Mouse (Mus musculus) layer of hippocampus, postnatal 10 days (tissue): Measurements from ENCODE around the gene Wdr35. TPM values are rescaled to one million over a fixed set of nuclear protein-coding genes. Genes with fewer than 3 reads are reported as not detected.
"Not testable (repeated sequence)": the region's sequence is repeated elsewhere in the genome, so short reads cannot be mapped to it uniquely, and the experiment has no call there.

Experiments
- DNase-seq, 2 experiments: peaks; one replicate each; pipeline ENCODE4 v3.0.0; 2021; ENCODE audit warnings: low spot score in 2 of 2
- long read RNA-seq: library from polyadenylated mRNA; stranded (forward); transcript quantifications from one replicate; pipeline ENCODE4 v2.0.0, GENCODE M21; 2023
- total RNA-seq, 2 experiments: library from RNA; stranded (reverse); gene quantifications; 2 replicates each; pipeline ENCODE4 v1.2.3; 2021

Wdr35 gene
- 10 to 100 TPM; 43.0 to 47.6 TPM for total RNA-seq
- long read RNA-seq, full-length matches to known transcripts = 5 of 12 reads
- long read RNA-seq, partial matches to known transcripts = 3 of 12 reads
- long read RNA-seq, other reads (novel, unspliced or antisense) = 4 of 12 reads

DNA sequence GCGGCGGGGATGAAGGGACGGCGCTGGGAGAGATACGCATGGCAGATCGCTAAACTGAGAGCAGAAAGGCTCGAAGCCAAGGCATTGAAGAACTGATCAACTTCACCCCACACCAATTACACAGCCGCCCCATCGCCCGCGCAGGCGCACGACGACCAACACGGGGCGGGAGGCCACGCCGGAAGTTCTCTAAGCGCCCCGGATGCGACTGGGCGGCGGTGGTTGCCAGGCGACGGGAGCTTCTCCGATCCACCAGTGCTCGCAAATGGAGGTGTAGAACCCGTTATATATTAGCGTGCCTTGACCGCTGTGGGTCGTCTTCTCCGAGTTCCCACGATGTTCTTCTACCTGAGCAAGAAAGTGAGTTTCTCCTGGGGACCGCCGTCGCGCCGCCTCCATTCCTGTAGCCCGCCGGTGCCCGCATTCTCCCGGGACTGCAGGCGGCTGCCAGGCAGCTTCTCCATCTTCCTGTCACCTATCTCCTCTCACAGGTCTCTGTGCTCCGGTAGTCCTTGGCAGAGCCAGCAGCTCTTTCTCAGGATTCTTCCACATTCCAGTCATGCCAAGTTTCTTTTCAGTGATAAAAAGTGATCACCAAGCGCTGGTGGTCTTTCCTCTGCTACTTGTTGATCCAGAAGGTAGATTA, at the start of gene Wdr35:
Gene Wdr35 (plus strand): TSS at position 73 of the 646 bp plus-strand sequence.
- peak; percentile 91 to 94 for DNase-seq

DNA sequence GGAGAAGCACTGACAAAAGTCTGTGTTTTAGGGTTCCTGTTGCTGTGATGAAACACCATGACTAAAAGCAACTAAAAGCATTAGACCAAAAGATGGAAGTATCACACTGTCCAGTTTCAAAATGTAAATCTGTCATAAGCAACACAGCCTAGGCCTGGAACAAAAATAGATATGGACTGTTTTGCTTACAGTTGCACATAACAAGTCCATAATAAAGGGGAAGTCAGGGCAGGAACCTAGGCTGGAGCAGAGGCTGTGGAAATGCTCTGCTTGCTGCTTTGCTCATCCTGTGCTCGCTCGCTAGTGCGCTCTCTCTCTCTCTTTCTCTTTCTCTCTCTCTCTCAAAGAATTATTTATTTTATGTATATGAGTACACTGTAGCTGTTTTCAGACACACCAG, 46.0 kb upstream of the Wdr35 start:
- DNase-seq = no peak

DNA sequence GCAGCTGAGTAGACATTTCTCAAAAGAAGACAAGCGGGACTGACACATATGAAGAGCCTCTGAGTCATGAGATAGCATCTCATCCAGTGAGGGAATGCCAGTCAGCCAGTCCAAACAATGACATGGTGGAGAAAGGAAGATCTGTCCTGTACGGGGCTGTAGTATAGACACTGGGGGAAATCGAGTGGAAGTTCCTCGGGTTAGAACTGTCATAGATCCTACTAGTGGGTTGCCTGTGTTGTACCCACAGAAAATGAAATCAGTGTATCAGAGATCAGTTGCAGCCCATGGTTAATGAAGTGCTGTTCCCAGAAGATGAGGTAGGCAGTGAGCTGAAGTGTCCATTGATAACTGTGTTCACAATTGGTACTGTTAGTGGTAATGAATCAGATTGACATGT, 44.9 kb upstream of the Wdr35 start:
- no peak for DNase-seq

DNA sequence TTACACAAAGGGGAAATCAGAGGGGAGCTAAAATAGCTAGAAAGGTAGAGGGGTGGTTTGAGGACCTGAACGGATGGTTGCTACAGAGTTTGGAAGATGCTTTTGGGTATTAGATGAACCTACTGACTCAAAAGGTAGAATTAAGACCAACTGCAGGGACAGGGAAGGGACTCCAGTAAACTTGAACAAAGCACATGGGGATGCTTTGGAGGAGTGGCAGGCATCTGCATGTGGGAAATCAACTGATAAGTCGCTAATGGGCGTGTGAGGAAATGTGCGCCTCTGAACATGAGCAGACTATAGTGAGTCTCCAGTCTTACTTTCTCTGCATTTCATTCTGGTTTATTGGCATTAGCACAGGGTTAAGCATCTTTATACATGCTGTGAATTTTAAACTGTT, 42.6 kb upstream of the Wdr35 start:
- no peak for DNase-seq

DNA sequence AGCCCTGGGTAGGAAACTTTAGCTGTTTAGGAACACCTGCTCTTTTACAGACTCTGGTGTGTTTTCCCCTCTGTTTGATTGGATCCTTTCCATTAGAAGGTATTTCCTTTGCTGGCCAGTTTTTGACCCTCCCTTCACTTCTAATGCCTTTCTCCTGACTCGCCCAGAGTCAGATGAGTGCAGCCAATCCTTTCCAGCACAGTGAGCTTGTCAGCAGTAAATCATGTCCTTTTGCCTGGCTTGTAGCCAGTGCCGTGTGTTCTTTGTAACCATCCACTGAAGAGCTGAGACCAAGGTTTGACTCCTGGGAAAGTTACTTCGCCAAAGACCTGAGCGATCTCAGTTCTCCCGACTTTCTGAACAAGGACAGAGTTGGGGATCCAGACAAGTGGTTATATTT, 38.3 kb upstream of the Wdr35 start:
- DNase-seq = no peak

DNA sequence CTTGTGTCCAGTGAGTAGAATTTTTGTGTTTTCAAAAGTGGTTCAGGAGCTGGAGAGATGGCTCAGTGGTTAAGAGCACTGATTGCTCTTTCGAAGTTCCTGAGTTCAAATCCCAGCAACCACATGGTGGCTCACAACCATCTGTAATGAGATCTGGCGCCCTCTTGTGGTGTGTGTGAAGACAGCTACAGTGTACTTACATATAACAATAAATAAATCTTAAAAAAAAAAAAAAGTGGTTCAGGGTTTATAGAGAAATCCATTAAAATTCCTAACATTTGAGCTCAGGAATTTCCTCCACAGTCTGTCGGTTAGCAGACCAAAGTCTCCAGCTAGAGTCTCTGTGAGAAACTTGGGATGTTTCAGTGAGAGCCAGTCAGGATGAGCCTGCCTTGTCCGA, 37.5 kb upstream of the Wdr35 start:
- not testable (repeated sequence) for DNase-seq

DNA sequence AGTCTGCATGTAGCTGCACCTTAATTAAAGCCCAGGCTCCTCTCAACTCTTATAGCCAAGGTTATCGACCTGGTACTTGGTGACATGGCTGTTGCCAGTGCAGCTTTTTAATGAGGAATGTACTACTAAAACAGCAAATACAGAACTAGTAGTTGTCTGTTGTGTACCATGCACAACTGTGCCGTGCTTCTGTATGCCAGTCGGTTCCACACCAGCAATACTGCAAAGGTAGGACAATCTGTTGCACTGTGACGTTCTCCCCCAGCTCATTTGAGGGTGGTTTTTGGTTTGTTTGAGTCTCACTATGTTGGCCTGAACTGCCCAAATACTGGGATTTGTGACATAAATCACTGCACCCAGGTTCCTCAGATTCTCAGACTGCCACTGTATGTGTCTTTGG, 34.2 kb upstream of the Wdr35 start:
- no peak for DNase-seq

DNA sequence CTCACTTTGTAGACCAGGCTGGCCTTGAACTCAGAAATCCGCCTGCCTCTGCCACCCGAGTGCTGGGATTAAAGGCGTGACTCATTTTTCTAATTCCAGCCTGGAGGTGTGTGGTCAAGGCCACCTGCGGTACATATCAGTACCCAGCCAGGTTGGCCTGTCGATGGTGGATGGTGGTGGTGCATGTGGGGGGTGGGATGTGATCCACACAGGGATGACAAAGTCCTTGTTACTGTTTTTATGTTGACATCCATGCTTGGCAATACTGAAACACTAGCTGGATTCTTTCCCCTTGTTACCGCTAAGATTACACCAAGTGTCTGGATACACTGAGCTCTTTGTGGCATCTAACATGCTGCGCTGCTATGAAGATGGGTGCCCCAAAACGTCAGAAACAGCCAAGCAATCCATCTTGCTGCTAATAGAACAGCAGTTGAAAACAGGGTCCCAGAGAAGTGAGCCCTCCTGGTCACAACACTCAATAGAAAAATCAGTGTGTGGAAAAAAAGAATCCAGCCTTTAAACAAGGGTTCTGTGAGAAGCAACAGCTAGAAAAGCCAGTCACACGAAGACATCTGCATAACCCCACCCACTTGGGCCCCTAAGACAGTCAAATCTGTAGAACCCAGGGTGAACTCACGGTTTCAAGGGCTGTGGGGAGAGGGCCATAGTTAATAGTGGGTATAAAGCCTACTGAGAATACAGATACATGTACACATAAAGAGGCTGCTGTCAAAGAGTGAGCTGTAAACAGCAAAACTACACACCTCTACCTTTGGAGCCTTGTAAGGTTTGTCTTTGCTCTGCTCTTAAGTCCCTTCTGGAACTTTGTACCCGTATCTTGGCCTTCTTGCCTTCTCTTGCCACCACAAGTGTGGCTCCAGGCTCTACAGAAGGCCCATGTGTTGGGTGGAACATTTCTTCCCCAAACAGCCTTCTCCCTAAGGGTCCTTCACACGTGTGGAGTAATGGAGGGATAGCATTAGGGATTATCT, 33.4 kb upstream of the Wdr35 start:
- DNase-seq = no peak

DNA sequence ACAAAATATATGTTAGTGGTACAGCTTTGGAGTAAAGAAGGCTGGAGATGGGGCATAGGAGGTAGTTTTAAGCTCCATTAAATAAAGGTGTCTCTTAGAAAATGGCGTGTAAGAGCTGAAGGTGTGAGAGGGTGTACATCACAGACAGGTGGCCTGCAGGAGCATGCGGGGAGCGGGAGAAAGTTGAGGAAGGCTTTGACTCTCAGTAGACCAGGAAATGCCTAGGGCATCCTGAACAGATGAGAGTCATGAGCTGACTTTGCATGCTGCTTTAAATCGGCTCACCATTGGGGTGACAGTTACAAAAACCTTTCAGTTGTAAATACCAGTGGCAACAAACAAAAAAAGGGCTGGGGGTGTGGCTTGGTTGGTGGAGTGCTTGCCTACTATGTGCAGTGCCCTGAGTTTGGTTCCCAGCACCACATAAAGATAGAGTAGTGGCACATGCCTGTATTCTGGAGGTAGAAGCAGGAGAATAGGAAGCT, 32.5 kb upstream of the Wdr35 start:
- no peak for DNase-seq

DNA sequence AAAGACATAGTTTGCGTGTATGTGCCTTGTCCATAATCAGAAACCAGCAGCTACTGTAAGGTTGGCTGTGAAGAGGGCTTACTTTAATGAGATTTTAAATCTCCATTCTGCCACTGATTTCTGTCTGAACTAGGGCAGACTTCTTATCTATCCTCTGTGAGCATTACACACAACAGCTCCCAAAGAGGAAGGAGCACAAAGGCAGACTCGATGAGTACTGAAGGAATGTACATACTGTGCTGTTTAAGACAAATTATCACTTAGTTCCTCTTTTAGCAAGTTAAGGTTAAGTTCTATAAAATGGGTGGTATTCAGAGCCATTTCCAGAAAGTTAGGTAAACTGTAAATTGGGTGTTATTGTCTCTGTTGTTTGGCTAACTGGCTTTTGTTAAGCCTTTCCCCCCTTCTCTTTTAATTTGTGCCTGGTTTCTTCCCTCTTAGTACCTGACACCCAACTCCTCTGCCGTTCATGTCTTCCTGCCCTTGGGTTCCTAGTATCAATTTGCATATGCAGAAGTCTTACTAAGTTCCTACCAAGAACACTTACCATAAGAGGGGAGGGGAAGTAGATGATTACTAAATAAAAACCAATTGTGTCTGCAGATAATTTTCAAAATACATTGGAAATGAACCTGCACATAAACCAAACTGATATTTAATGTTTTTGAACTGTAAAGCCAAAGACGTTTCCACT, 31.8 kb upstream of the Wdr35 start:
- DNase-seq = no peak

DNA sequence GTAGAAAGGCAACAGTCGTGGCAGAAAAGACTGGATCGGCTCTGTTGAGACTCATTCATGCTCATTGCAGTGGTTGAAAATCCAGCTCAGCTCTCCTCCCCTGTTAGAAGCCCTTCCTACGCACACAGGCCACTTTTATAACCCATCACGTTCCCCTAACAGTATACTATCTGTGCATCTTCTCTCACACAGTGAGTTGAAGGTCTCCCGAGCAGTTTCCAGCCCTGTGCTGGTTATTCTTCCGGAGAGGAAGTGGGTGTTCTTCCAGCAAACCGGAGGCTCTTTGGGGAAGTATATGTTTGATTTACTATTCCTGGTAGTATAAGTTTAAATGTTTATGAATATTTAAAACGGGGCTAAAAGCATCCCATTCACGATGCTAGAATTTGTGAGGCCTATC, 26.5 kb upstream of the Wdr35 start:
- no peak for DNase-seq

DNA sequence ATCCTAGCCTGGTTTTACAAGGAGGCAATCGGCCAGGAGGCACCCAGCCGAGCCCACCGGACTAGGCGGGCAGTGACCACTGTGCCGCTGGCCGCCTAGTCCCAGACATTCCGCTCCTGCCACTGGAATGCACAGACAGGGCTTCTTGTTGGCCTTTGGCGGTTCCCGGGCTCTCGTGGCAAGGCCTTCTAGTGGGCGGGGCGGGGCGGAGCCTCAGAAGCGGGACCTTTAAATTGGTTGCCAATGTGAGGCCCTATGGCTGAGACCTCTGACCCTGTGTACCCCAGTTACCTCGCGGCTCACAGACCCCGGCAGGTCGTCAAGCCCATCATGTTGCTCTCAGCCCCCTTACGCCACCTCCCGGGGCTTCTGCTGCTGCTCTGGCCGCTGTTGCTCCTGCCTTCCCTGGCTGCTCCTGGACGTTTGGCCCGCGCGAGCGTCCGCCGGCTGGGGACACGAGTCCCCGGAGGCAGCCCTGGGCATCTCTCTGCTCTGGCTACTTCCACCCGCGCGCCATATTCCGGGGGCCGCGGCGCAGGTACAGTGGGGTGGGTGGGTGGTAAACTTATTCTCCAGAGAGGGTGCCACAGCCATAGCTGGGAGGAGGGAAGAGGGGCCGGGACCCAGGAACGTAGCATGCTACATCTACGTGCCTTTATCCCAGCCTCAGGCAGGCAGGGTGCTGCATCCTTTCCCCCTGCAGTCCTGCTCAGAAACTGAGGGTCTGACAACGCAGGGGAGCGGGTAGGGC, 25.8 kb upstream of the Wdr35 start, which contains the start of gene Matn3:
Gene Matn3 (plus strand): TSS at position 216 of the 751 bp plus-strand sequence.
- DNase-seq = peak in 1 of 2 experiments; percentile 45

DNA sequence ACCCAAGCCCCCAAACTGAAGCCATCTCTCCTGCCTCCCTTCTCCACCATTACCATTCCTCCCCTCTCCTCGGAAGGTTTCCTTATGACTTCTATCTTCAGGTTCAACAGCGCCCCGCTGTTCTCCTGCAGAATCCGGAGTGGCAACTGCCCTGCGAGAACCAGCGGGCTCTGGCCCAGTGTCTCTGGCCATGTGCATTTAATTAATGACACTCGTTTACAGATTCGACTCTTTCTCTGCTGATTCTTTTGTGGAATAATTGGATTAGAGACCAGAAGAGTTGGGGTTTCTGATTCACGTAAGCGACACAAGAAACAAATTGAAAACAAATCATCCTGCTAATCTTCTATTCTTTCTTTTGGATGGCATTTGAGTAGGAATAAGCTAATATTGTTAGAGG, 20.6 kb upstream of the Wdr35 start:
- no peak for DNase-seq

DNA sequence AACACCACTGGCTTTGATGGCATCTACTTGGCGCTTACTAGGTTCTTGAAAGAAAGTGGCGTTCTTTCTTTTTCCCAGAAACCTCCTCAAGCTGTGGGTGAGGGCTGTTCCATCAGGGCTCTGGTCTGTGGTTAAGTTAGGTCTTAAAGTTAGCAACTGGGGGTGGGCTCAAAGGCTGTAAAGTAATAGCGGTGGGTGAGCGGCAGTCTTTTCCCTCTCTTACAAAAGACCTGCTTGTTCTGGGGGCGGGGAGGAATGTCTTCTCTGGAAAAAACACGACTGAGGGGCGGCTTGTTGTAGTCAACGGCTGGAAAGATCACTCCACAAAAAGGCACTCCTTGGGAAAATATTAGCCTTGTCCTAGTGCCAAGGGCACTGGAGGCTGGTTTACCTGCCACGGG, 19.5 kb upstream of the Wdr35 start:
- DNase-seq = no peak

DNA sequence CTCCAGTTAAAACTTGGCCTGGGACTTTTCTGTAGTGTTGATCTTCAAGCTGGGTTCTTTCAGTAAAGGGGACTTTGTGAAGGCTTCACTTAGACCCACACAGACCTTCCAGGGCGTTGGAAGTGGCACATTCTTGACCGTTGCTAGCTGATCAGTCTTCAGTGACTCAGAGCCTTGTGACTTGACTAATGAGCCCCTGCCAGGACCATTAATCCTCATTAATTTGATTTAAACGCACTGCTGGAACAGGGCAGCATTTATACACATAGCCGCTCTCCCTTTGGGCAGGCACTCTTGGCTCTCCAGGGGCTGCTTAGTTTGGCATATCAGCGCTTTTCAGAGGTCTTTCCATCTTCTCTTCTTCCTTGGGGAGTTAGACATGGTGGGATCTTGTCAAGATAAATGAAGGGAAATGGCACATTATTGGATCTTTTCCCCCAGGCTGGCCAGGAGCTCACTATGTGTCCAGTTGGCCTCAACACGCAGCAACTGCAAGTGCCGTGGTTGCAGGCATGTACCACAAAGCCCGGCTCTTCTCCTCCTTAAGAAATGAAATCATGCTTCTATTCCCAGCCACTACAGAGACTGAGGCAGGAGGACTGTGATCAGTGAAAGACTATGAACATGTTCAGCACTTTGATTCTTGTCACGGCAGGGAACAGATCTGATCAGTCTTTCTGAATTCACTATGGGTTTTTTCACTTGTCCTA, 11.9 kb upstream of the Wdr35 start:
- DNase-seq = no peak

DNA sequence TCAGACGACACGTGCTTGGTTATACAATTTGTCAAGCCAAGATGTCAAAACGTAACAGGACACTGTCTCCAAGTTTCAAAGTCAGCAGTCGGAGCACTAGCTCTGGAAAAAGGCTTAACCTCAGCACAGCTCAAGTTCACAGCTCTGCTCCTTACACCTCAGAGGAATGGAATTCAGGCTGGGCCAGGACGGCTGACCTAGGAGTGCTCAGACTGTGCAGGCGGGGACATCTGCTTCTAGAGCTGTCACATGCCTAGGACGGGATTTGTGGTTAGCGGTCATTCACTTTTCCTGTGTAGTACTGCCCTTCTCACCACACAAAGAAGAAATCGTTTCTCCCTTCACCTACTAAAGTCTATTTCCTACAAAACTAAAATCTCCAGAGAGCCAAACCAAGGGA, 3.9 kb upstream of the Wdr35 start:
- DNase-seq = no peak

DNA sequence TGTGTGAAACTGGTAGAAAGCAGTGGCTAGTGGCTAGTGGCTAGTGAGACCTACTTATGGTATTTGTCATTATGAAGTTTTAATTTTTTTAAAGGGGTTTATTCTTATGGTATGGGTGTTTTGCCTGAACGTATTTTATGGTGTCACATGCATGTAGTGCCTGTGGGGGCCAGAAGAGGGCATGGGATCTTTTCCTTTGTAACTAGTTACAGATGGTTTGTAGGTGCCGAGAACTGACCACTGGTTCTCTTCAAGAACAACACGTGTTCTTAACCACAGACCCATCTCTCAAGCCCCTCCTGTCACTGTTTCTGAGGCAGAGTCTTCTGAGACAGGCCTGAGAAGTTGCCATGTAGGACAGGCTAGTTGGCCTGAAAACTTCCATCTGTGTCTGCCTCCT, 1.4 kb downstream of the Wdr35 start:
- DNase-seq = no peak

DNA sequence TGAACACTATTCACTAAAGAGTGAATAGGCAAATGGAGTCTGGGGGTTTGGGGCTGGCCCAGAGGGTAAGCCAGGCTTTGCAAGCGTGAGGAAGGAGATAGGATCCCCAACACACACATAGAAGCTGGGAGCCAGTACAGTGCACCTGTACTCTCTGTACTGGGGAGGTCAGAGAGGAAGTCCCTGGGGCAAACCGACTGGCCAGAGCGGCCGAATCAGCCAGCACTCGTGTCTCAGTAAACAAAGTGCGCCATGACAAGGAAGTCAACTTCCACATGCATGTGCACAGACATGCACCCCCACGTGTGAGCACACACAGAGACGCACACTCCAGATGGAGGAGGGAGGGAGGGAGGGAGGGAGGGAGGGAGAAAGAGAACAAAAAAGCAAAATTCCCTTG, 19.5 kb downstream of the Wdr35 start:
- no peak for DNase-seq

DNA sequence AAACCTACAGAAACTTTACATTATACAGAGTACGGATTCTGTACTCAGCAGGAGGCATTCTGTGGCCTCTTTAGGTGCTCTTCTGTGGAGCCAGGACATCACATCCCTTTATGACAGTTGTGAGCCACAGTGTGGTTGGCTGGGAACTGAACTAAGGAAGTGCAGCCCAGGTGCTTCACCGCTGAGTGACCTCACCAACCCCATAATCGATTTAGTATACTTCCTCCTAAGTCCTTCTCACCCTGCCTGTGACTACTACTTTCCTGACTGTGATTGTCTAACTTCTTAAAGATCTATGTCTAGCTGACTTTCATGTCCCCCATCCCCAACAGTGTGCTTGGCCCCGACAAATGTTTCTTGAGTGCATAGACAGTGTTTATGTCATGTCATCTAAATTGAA, 24.6 kb downstream of the Wdr35 start:
- no peak for DNase-seq

DNA sequence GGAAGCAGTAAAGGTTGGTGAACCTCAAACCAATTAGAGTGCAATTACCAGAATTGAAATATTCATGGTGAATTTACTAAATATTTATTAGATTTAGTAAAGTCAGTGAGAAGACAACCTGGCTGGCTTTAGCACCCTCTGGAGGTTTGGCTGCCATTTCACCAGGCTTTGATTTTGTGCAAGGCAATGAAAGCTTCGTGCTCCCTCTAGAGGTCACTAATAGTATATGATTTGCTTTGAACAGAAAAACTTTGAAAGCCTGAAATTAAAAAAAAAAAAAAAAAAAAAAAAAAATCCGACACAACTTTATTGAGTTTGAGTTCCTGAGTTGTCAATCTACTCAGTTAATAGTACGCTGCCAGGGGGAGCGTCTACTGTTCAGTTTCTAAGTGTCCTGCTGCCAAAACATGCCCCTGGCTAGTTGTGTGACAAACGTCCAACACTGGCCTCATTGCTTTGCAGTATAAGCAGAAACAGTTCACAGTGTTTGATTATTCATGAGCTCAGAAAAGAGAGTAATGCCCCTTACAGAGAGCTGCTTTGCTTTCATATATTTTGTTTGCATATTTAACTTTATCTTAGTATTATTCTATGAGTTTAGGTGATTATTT, 28.5 kb downstream of the Wdr35 start:
- peak; percentile 44 to 68 for DNase-seq
